Mouse (Mus musculus) liver, embryonic 14.5 days (tissue): ENCODE data around the gene Capzb. TPM values are rescaled to one million over a fixed set of nuclear protein-coding genes. Genes with fewer than 3 reads are reported as not detected.

Source experiments
- ATAC-seq: fragments of 200-750 bp; cut with Nextera tagmentation; 2 replicates; pipeline ENCODE4 v1.8.0; 2017; ENCODE audit warnings: moderate number of reproducible peaks, mild to moderate bottlenecking, moderate library complexity; ENCODE audit not compliant: insufficient read depth
- DNase-seq, 3 experiments: peaks; one replicate each; pipeline ENCODE4 v3.0.0-alpha.2; 2012 to 2013; ENCODE audit warnings: low read depth in 3 of 3, low spot score in 3 of 3
- H3K27ac ChIP-seq: fragments of 300-500 bp; sonication (generic); 2 replicates; pipeline ENCODE4 v1.5.1; 2014; ENCODE audit warnings: moderate library complexity, mild to moderate bottlenecking, control low read depth, inconsistent platforms
- H3K27me3 ChIP-seq: fragments of 300-500 bp; sonication (generic); 2 replicates; pipeline ENCODE4 v1.6.1; 2014; ENCODE audit warnings: mild to moderate bottlenecking, low read length, moderate library complexity; ENCODE audit not compliant: control insufficient read depth, insufficient read depth
- H3K36me3 ChIP-seq: fragments of 300-500 bp; sonication (generic); replicated peaks from 2 replicates; pipeline ENCODE4 v1.6.1; 2014; ENCODE audit warnings: low read depth; ENCODE audit not compliant: control insufficient read depth, insufficient read depth
- H3K4me1 ChIP-seq, 2 experiments: fragments of 200-500 bp in 1 of 2; fragments of 300-500 bp in 1 of 2; sonication (generic) in 1 of 2; replicated peaks; 2 replicates each; pipeline ENCODE4 v1.6.1; 2012 to 2014; ENCODE audit warnings: antibody characterized with exemption in 1 of 2, inconsistent platforms in 1 of 2, low read length in 1 of 2; ENCODE audit not compliant: control insufficient read depth in 2 of 2, insufficient read depth in 2 of 2
- H3K4me2 ChIP-seq: fragments of 300-500 bp; sonication (generic); 2 replicates; pipeline ENCODE4 v1.6.1; 2014; ENCODE audit warnings: low read depth, mild to moderate bottlenecking, control low read depth, moderate library complexity
- H3K4me3 ChIP-seq, 2 experiments: fragments of 200-500 bp in 1 of 2; fragments of 300-500 bp in 1 of 2; sonication (generic) in 1 of 2; 2 replicates each; pipeline ENCODE4 v1.5.1; 2012 to 2014; ENCODE audit warnings: low read depth in 2 of 2, low read length in 2 of 2, mild to moderate bottlenecking in 2 of 2, control low read depth in 1 of 2, inconsistent platforms in 1 of 2, moderate library complexity in 1 of 2; ENCODE audit not compliant: insufficient read depth in 1 of 2
- H3K9ac ChIP-seq: fragments of 300-500 bp; sonication (generic); replicated peaks from 2 replicates; pipeline ENCODE4 v1.6.1; 2014; ENCODE audit warnings: mild to moderate bottlenecking, control low read depth, moderate library complexity
- H3K9me3 ChIP-seq: fragments of 300-500 bp; sonication (generic); 2 replicates; pipeline ENCODE4 v1.6.1; 2016; ENCODE audit warnings: low read length, mixed read lengths; ENCODE audit not compliant: control insufficient read depth
- CTCF ChIP-seq: IDR thresholded peaks from 2 replicates; pipeline ENCODE4 v1.5.1; 2016; ENCODE audit warnings: antibody characterized with exemption, low read depth, control low read depth
- EP300 ChIP-seq: IDR thresholded peaks from 2 replicates; pipeline ENCODE4 v1.6.1; 2016; ENCODE audit warnings: antibody characterized with exemption, low read depth
- WGBS: fragments of 180-500 bp; shearing (Covaris S2); extraction: QIAGEN DNeasy Blood & Tissue Kit; methylation state at CpG from one replicate; pipeline ENCODE4 v1.1.7; 2014; ENCODE audit not compliant: insufficient replicate concordance; 5-methylcytosine and 5-hydroxymethylcytosine counted together
- polyA plus RNA-seq, 2 experiments: library from polyadenylated mRNA; depleted of rRNA in 1 of 2; stranded (reverse) in 1 of 2; unstranded in 1 of 2; fragments of >200 nt; fragmentation: Nextera tagmentation in 1 of 2; extraction: Ambion mirVana in 1 of 2; gene quantifications; 2 replicates each; pipeline versions ENCODE4 v1.2.1 to v1.2.3; 2012 to 2014

Capzb gene
- polyA plus RNA-seq, 2 experiments: 63.0 to 110 TPM

- 76% methylated on average over 22 of the region's 22 CpGs for WGBS
- no peaks in the 10 kb centered on the region for H3K4me1 ChIP-seq
- peaks cover 10% of the 10 kb centered on the region for H3K36me3 ChIP-seq
- no peak for DNase-seq
- H3K4me3 ChIP-seq: no peak overlapping the region
- H3K27me3 ChIP-seq: no peaks in the 10 kb centered on the region
- TF ChIP-seq EP300 (no peak), CTCF (no peak)
- H3K9me3 ChIP-seq: no peaks in the 10 kb centered on the region
- ATAC-seq: no peak
- no peak overlapping the region for H3K27ac ChIP-seq
- H3K9ac ChIP-seq: no peak overlapping the region
- H3K4me2 ChIP-seq: no peak overlapping the region
Observed at GRCm38 (mm10) chr4:139241678-139242606, 49.2 kb downstream of the Capzb start.

GRCm38 (mm10) chr4:139242607-139242955 lies 49.9 kb downstream of the Capzb start:
- WGBS: 72% methylated on average over 7 of the region's 7 CpGs
- TF ChIP-seq EP300 (no peak), CTCF (no peak)
- H3K27me3 ChIP-seq: no peaks in the 10 kb centered on the region
- H3K4me2 ChIP-seq: no peak overlapping the region
- H3K4me1 ChIP-seq: no peaks in the 10 kb centered on the region
- DNase-seq: no peak
- H3K27ac ChIP-seq: no peak overlapping the region
- H3K9me3 ChIP-seq: no peaks in the 10 kb centered on the region
- peaks cover 10% of the 10 kb centered on the region for H3K36me3 ChIP-seq
- ATAC-seq: no peak
- H3K4me3 ChIP-seq: no peak overlapping the region
- no peak overlapping the region for H3K9ac ChIP-seq

- DNase-seq (no peak), ATAC-seq (no peak)
- TF ChIP-seq CTCF: no peak
- no peak for TF ChIP-seq EP300
- Histone ChIP-seq H3K9me3 (no peaks in the 10 kb centered on the region), H3K27me3 (no peaks in the 10 kb centered on the region), H3K36me3 (peaks cover 10% of the 10 kb centered on the region), H3K4me1 (no peaks in the 10 kb centered on the region), H3K4me2 (no peak overlapping the region), H3K27ac (no peak overlapping the region), H3K9ac (no peak overlapping the region), H3K4me3 (no peak overlapping the region)
- WGBS: 66% methylated on average over 3 of the region's 3 CpGs
Observed at GRCm38 (mm10) chr4:139244176-139244575, 51.5 kb downstream of the Capzb start.

GRCm38 (mm10) chr4:139244766-139245165 lies 52.1 kb downstream of the Capzb start:
- H3K9me3 ChIP-seq: no peaks in the 10 kb centered on the region
- peaks cover 6% of the 10 kb centered on the region for H3K36me3 ChIP-seq
- DNase-seq (no peak), ATAC-seq (no peak)
- no peak overlapping the region for H3K9ac ChIP-seq
- H3K27me3 ChIP-seq: no peaks in the 10 kb centered on the region
- no peak overlapping the region for H3K27ac ChIP-seq
- no peak for TF ChIP-seq EP300
- TF ChIP-seq CTCF: no peak
- H3K4me2 ChIP-seq: no peak overlapping the region
- H3K4me3 ChIP-seq: no peak overlapping the region
- 75% methylated on average over 6 of the region's 6 CpGs for WGBS
- H3K4me1 ChIP-seq: no peaks in the 10 kb centered on the region

- H3K9me3 ChIP-seq: no peaks in the 10 kb centered on the region
- TF ChIP-seq EP300: no peak
- TF ChIP-seq CTCF: no peak
- H3K27me3 ChIP-seq: no peaks in the 10 kb centered on the region
- H3K4me3 ChIP-seq: no peak overlapping the region
- peaks cover 0 to 6% of the 10 kb centered on the region in 2 experiments; a peak in 2 of 4 replicates for H3K4me1 ChIP-seq
- peaks cover 2% of the 10 kb centered on the region; the same call in 1 of the 2 replicates for H3K36me3 ChIP-seq
- H3K4me2 ChIP-seq: no peak overlapping the region
- DNase-seq (no peak), ATAC-seq (no peak)
- WGBS: 78% methylated on average over 2 of the region's 2 CpGs
- H3K27ac ChIP-seq: no peak overlapping the region
- H3K9ac ChIP-seq: no peak overlapping the region
Observed at GRCm38 (mm10) chr4:139245534-139245933, 52.8 kb downstream of the Capzb start.
